Mouse (Mus musculus) ES-E14 (cell line): ENCODE measurements around the gene Grid2ip.

Experiments
- CHD2 ChIP-seq: IDR thresholded peaks from 2 replicates; pipeline ENCODE4 v1.6.1; 2014; ENCODE audit warnings: mild to moderate bottlenecking, low read depth, low read length, inconsistent platforms
- HCFC1 ChIP-seq: IDR thresholded peaks from 2 replicates; pipeline ENCODE4 v1.6.1; 2012; ENCODE audit warnings: low read length, inconsistent platforms, borderline replicate concordance; ENCODE audit not compliant: insufficient read depth
- MAFK ChIP-seq: IDR thresholded peaks from 2 replicates; pipeline ENCODE4 v1.6.1; 2014; ENCODE audit warnings: mild to moderate bottlenecking, low read depth, low read length, inconsistent platforms; ENCODE audit not compliant: insufficient read depth
- ZNF384 ChIP-seq: IDR thresholded peaks from 2 replicates; pipeline ENCODE4 v1.6.1; 2012; ENCODE audit warnings: low read depth, low read length, inconsistent platforms

- no peak for TF ChIP-seq ZNF384
- TF ChIP-seq HCFC1, result peak; percentile 87
- no peak for TF ChIP-seq CHD2
- TF ChIP-seq MAFK, result no peak
Measured at GRCm38 (mm10) chr5:143328690-143329495, 28.2 kb upstream of the Grid2ip start, which contains the start of gene Zdhhc4.
